Mouse (Mus musculus) intestine, embryonic 14.5 days (tissue): Measurements from ENCODE around the gene Eef2k. TPM values are rescaled to one million over a fixed set of nuclear protein-coding genes. Genes with fewer than 3 reads are reported as not detected.

ENCODE experiments used
- ATAC-seq: fragments of 200-750 bp; cut with Nextera tagmentation; replicated peaks from 2 replicates; pipeline ENCODE4 v1.8.0; 2017; ENCODE audit warnings: low read depth, moderate number of reproducible peaks, moderate TSS enrichment, moderate library complexity; ENCODE audit not compliant: low FRiP score, low TSS enrichment
- DNase-seq: peaks from one replicate; pipeline ENCODE4 v3.0.0-alpha.2; 2018; ENCODE audit warnings: low spot score
- H3K27ac ChIP-seq: fragments of 300-500 bp; sonication (generic); 2 replicates; pipeline ENCODE4 v1.5.1; 2014; ENCODE audit warnings: low read depth, mild to moderate bottlenecking, control low read depth
- H3K27me3 ChIP-seq: fragments of 300-500 bp; sonication (generic); replicated peaks from 2 replicates; pipeline ENCODE4 v1.6.1; 2014; ENCODE audit warnings: low read length, control low read depth; ENCODE audit not compliant: control insufficient read depth, insufficient read depth
- H3K36me3 ChIP-seq: fragments of 300-500 bp; sonication (generic); 2 replicates; pipeline ENCODE4 v1.6.1; 2014; ENCODE audit warnings: low read length, control low read depth; ENCODE audit not compliant: control insufficient read depth, insufficient read depth
- H3K4me1 ChIP-seq: fragments of 300-500 bp; sonication (generic); replicated peaks from 2 replicates; pipeline ENCODE4 v1.6.1; 2014; ENCODE audit warnings: low read length, control low read depth, mixed read lengths; ENCODE audit not compliant: control insufficient read depth, insufficient read depth
- H3K4me2 ChIP-seq: fragments of 300-500 bp; sonication (generic); 2 replicates; pipeline ENCODE4 v1.6.1; 2014; ENCODE audit warnings: low read length
- H3K4me3 ChIP-seq: fragments of 300-500 bp; sonication (generic); 2 replicates; pipeline ENCODE4 v1.5.1; 2014; ENCODE audit warnings: low read depth, low read length, control low read depth, mixed read lengths
- H3K9ac ChIP-seq: fragments of 300-500 bp; sonication (generic); 2 replicates; pipeline ENCODE4 v1.6.1; 2014; ENCODE audit warnings: mild to moderate bottlenecking, low read length
- H3K9me3 ChIP-seq: fragments of 300-500 bp; sonication (generic); 2 replicates; pipeline ENCODE4 v1.6.1; 2016; ENCODE audit warnings: low read length, control low read depth; ENCODE audit not compliant: control insufficient read depth
- WGBS: fragments of 180-500 bp; shearing (Covaris S2); extraction: QIAGEN DNeasy Blood & Tissue Kit; methylation state at CpG from one replicate; pipeline ENCODE4 v1.1.7; 2014; 5-methylcytosine and 5-hydroxymethylcytosine counted together
- polyA plus RNA-seq: library from polyadenylated mRNA; unstranded; fragments of >200 nt; fragmentation: Nextera tagmentation; extraction: Ambion mirVana; gene quantifications from 2 replicates; pipeline ENCODE4 v1.2.1, GENCODE M21; 2014

Gene Eef2k
- polyA plus RNA-seq, 1 experiment from 2014 or later = 18.8 TPM

DNA sequence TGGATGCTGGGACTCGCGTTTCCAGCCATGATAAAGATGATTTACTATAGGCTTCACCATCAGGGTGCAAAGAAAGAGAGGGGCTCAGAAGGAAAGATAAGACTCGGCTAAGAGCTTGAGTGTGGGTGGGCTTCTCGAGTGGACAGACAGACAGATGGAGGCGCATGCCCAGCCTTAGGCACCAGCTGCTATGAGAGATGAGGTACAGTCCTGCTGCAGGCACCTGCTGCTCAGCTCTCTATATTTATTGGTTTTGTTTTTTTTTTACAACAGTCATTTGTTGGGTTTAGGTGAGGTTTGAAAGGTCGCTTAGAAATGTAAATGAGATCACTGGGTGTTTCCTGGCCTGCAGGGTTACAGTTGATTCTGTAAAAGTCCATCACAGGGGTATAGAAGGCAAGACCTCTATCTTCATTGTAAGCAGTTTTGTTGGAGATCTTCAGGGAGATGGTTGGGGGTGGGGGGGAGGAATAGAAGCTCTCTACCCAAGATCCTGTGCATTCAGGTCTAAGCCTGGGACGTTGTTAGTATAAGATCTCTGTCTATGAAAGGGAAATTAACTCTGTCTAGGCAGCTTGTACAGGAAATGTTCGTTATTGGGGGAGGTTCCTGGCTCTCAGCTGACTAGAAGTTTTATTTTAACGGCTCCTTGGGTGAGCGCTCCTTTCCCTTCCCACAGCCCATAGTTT is 18.3 kb downstream of the Eef2k start:
- ATAC-seq (no peak), DNase-seq (no peak)
- H3K4me1 ChIP-seq = peaks cover 44% of the 10 kb centered on the region
- peaks cover 11% of the 10 kb centered on the region; the same call in 1 of the 2 replicates for H3K36me3 ChIP-seq
- 37% methylated on average over 10 of the region's 10 CpGs for WGBS
- no peaks in the 10 kb centered on the region for H3K9me3 ChIP-seq
- no peak overlapping the region for H3K9ac ChIP-seq
- no peaks in the 10 kb centered on the region for H3K27me3 ChIP-seq
- H3K4me3 ChIP-seq = no peak overlapping the region
- no peak overlapping the region for H3K4me2 ChIP-seq
- no peak overlapping the region for H3K27ac ChIP-seq

DNA sequence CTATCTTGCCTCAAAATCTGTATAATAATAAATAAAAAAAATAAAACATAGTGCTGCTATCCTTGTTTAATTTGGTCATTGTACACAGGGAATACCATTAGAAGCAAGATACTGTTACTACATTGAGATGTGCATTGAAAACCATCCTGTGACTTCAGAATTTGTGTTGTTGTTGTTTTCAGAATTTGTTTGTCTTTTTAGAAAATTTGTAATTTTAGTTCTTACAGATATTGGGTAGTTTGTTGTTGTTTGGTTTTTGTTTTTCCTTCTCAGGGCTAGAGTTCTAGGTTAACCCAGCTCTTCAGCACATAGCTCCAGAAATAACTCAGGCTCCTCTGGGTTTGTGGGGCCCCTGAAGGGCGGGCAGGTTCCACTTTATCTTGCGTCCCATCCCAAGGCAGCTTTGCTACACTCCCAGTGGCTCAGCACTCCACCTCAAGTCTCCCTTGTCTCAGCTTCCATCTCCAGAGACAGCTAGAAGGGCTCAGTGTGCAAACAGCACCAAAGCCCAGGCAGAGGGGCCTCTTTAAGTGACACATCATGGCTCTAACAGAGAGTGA is 18.9 kb downstream of the Eef2k start:
- no peaks in the 10 kb centered on the region for H3K27me3 ChIP-seq
- no peak for ATAC-seq
- no peak overlapping the region for H3K4me2 ChIP-seq
- H3K36me3 ChIP-seq = peaks cover 11% of the 10 kb centered on the region; the same call in 1 of the 2 replicates
- 40% methylated on average over 2 of the region's 2 CpGs for WGBS
- peaks cover 50% of the 10 kb centered on the region for H3K4me1 ChIP-seq
- H3K4me3 ChIP-seq = no peak overlapping the region
- no peak overlapping the region for H3K27ac ChIP-seq
- DNase-seq = no peak
- H3K9ac ChIP-seq = no peak overlapping the region
- H3K9me3 ChIP-seq = no peaks in the 10 kb centered on the region

GRCm38 (mm10) chr7:120862196-120862595 is 19.6 kb downstream of the Eef2k start:
- DNase-seq (no peak), ATAC-seq (no peak)
- Histone ChIP-seq H3K9me3 (no peaks in the 10 kb centered on the region), H3K9ac (no peak overlapping the region), H3K27me3 (no peaks in the 10 kb centered on the region), H3K4me2 (no peak overlapping the region), H3K4me1 (peaks cover 55% of the 10 kb centered on the region), H3K36me3 (peaks cover 11% of the 10 kb centered on the region; the same call in 1 of the 2 replicates), H3K27ac (no peak overlapping the region), H3K4me3 (no peak overlapping the region)
- 36% methylated on average over 3 of the region's 3 CpGs for WGBS

GRCm38 (mm10) chr7:120862626-120863025 is 20.0 kb downstream of the Eef2k start:
- 57% methylated on average over 7 of the region's 7 CpGs for WGBS

GRCm38 (mm10) chr7:120863476-120863875 is 20.8 kb downstream of the Eef2k start:
- Histone ChIP-seq H3K9ac (no peak overlapping the region), H3K36me3 (peaks cover 9% of the 10 kb centered on the region; the same call in 1 of the 2 replicates), H3K27ac (0 out of 2 replicates have a peak overlapping the region, but pooled peaks have one; percentile 12), H3K27me3 (no peaks in the 10 kb centered on the region), H3K4me2 (no peak overlapping the region), H3K4me3 (no peak overlapping the region), H3K9me3 (no peaks in the 10 kb centered on the region), H3K4me1 (peaks cover 58% of the 10 kb centered on the region)
- WGBS = 37% methylated on average over 5 of the region's 5 CpGs
- DNase-seq (no peak), ATAC-seq (no peak)

More at GRCm38 (mm10) chr7:120862626-120863025, 20.0 kb downstream of the Eef2k start:
- Histone ChIP-seq H3K27me3 (no peaks in the 10 kb centered on the region), H3K9me3 (no peaks in the 10 kb centered on the region), H3K4me3 (no peak overlapping the region), H3K4me1 (peaks cover 56% of the 10 kb centered on the region), H3K36me3 (peaks cover 11% of the 10 kb centered on the region; the same call in 1 of the 2 replicates), H3K9ac (no peak overlapping the region), H3K4me2 (no peak overlapping the region), H3K27ac (no peak overlapping the region)
- DNase-seq = no peak
- no peak for ATAC-seq

- peak; percentile 93 for ATAC-seq
- peaks cover 65% of the 10 kb centered on the region for H3K4me1 ChIP-seq
- no peaks in the 10 kb centered on the region for H3K27me3 ChIP-seq
- DNase-seq = peak; percentile 91
- WGBS = 2% methylated on average over 7 of the region's 7 CpGs
- H3K27ac ChIP-seq = peak overlapping the region; percentile 82
- H3K4me3 ChIP-seq = no peak overlapping the region
- peaks cover 2% of the 10 kb centered on the region; the same call in 1 of the 2 replicates for H3K36me3 ChIP-seq
- no peaks in the 10 kb centered on the region for H3K9me3 ChIP-seq
- H3K4me2 ChIP-seq = peak overlapping the region; percentile 43
- no peak overlapping the region for H3K9ac ChIP-seq
Measured at GRCm38 (mm10) chr7:120865100-120865499, 22.5 kb downstream of the Eef2k start.

DNA sequence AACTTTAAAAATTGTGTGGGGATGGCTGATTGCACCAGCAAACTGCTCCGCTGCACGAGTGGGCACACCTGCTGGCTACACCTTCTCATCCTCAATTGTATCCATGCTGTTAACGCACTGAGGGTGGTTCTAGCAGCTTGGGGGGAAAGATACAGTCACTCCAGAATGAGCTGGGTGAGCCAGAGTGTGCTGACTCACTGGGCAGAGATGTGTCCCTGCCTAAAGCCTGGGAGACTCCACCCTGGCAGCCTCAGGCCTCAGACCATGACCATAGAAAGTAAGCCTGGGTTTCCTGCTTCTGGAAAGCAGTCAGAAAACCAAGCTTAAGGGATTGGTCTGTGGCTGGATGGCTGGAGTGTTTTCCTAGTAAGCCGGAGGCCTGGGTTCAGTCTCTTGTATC is 23.2 kb downstream of the Eef2k start:
- no peak for ATAC-seq

DNA sequence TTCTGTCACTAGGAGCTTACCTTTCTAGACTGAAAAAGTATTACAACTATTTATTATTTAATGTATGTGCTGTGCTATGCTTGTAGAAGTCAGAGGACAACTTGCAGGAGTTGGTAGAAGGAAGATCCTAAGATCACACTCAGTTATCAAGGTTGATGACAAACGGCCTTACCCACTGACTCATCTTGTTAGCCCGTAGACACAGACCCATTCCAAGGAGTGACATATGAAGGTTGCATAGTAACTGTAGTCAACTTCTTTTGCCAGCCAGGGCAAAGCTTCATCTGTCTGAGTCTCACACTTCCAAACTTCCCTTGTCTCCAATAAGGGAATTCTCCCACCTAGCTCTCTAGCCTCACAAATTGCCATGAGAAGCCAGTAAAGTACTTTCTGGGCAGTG is 24.1 kb downstream of the Eef2k start:
- H3K9ac ChIP-seq = no peak overlapping the region
- 68% methylated on average over 2 of the region's 2 CpGs for WGBS
- no peaks in the 10 kb centered on the region; the same call in 1 of the 2 replicates for H3K36me3 ChIP-seq
- peak overlapping the region; percentile 4; the same call in 1 of the 2 replicates for H3K27ac ChIP-seq
- no peaks in the 10 kb centered on the region for H3K9me3 ChIP-seq
- H3K4me1 ChIP-seq = peaks cover 65% of the 10 kb centered on the region
- H3K27me3 ChIP-seq = no peaks in the 10 kb centered on the region
- DNase-seq (no peak), ATAC-seq (no peak)
- H3K4me2 ChIP-seq = no peak overlapping the region
- H3K4me3 ChIP-seq = no peak overlapping the region

More for the DNA sequence above, 23.2 kb downstream of the Eef2k start:
- Histone ChIP-seq H3K4me1 (peaks cover 68% of the 10 kb centered on the region), H3K27me3 (no peaks in the 10 kb centered on the region), H3K36me3 (no peaks in the 10 kb centered on the region), H3K27ac (peak overlapping the region; percentile 82), H3K4me3 (no peak overlapping the region), H3K4me2 (no peak overlapping the region), H3K9me3 (no peaks in the 10 kb centered on the region), H3K9ac (no peak overlapping the region)
- DNase-seq = no peak
- WGBS = 54% methylated on average over 4 of the region's 4 CpGs
